Mouse (Mus musculus): ENCODE results near the gene Morf4l2. TPM values are rescaled to one million over a fixed set of nuclear protein-coding genes. Genes with fewer than 3 reads are reported as not detected.
"Not testable (repeated sequence)": the region's sequence is repeated elsewhere in the genome, so short reads cannot be mapped to it uniquely, and the experiment has no call there.

Morf4l2 gene
- polyA plus RNA-seq, 1 experiment from 2014 or later: 335 TPM

- Histone ChIP-seq H3K4me1 (replicated peaks; ENCODE audit: control insufficient read depth, insufficient read depth) (no peaks in the 10 kb centered on the region), H3K9ac (ENCODE audit: low read length) (peak overlapping the region; percentile 53), H3K27ac (replicated peaks) (peak overlapping the region; percentile 92), H3K27me3 (ENCODE audit: control insufficient read depth, insufficient read depth, low read length) (no peaks in the 10 kb centered on the region), H3K4me3 (ENCODE audit: low read depth, low read length) (peak overlapping the region; percentile 32), H3K4me2 (replicated peaks; ENCODE audit: low read depth) (peak overlapping the region; percentile 46), H3K9me3 (ENCODE audit: control insufficient read depth, low read length) (no peaks in the 10 kb centered on the region), H3K36me3 (ENCODE audit: control insufficient read depth, insufficient read depth, low read length) (0 out of 2 replicates have a peak, but pooled peaks cover 2% of the 10 kb centered on the region)
- DNase-seq (ENCODE audit: low spot score) (peak; percentile 92), ATAC-seq (ENCODE audit: low FRiP score, low TSS enrichment) (peak; percentile 83)
- 28% methylated on average over 41 of the region's 46 CpGs for WGBS
- TF ChIP-seq EP300 (optimal IDR thresholded peaks at IDR 0.05) (no peak), CTCF (IDR thresholded peaks at IDR 0.05; ENCODE audit: low read depth) (no peak)
These were observed 1.8 kb downstream of the Morf4l2 start for GRCm38 (mm10) chrX:136741651-136742201.

GRCm38 (mm10) chrX:136740791-136741650, 2.5 kb downstream of the Morf4l2 start:
- DNase-seq (ENCODE audit: low spot score) (peak; percentile 92), ATAC-seq (ENCODE audit: low FRiP score, low TSS enrichment) (peak; percentile 97)
- H3K4me1 ChIP-seq (replicated peaks; ENCODE audit: control insufficient read depth, insufficient read depth): no peaks in the 10 kb centered on the region
- no peaks in the 10 kb centered on the region for H3K9me3 ChIP-seq (ENCODE audit: control insufficient read depth, low read length)
- peak overlapping the region; percentile 56 for H3K4me3 ChIP-seq (ENCODE audit: low read depth, low read length)
- TF ChIP-seq EP300 (optimal IDR thresholded peaks at IDR 0.05): no peak
- TF ChIP-seq CTCF (IDR thresholded peaks at IDR 0.05; ENCODE audit: low read depth): no peak
- no peaks in the 10 kb centered on the region for H3K27me3 ChIP-seq (ENCODE audit: control insufficient read depth, insufficient read depth, low read length)
- peak overlapping the region; percentile 92 for H3K27ac ChIP-seq (replicated peaks)
- WGBS: 20% methylated on average over 39 of the region's 39 CpGs
- peak overlapping the region; percentile 70 for H3K9ac ChIP-seq (ENCODE audit: low read length)
- 0 out of 2 replicates have a peak, but pooled peaks cover 2% of the 10 kb centered on the region for H3K36me3 ChIP-seq (ENCODE audit: control insufficient read depth, insufficient read depth, low read length)
- peak overlapping the region; percentile 52 for H3K4me2 ChIP-seq (replicated peaks; ENCODE audit: low read depth)

GRCm38 (mm10) chrX:136740087-136740790, 3.3 kb downstream of the Morf4l2 start:
- ATAC-seq (ENCODE audit: low FRiP score, low TSS enrichment) (no peak), DNase-seq (ENCODE audit: low spot score) (peak; percentile 17)
- Histone ChIP-seq H3K36me3 (ENCODE audit: control insufficient read depth, insufficient read depth, low read length) (0 out of 2 replicates have a peak, but pooled peaks cover 2% of the 10 kb centered on the region), H3K4me2 (replicated peaks; ENCODE audit: low read depth) (peak overlapping the region; percentile 52), H3K4me1 (replicated peaks; ENCODE audit: control insufficient read depth, insufficient read depth) (no peaks in the 10 kb centered on the region), H3K4me3 (ENCODE audit: low read depth, low read length) (peak overlapping the region; percentile 56), H3K27ac (replicated peaks) (peak overlapping the region; percentile 89), H3K27me3 (ENCODE audit: control insufficient read depth, insufficient read depth, low read length) (no peaks in the 10 kb centered on the region), H3K9ac (ENCODE audit: low read length) (peak overlapping the region; percentile 70), H3K9me3 (ENCODE audit: control insufficient read depth, low read length) (no peaks in the 10 kb centered on the region)
- WGBS: 11% methylated on average over 15 of the region's 15 CpGs
- TF ChIP-seq EP300 (optimal IDR thresholded peaks at IDR 0.05): no peak
- no peak for TF ChIP-seq CTCF (IDR thresholded peaks at IDR 0.05; ENCODE audit: low read depth)

- TF ChIP-seq EP300 (optimal IDR thresholded peaks at IDR 0.05) (no peak), CTCF (IDR thresholded peaks at IDR 0.05; ENCODE audit: low read depth) (no peak)
- H3K9ac ChIP-seq (ENCODE audit: low read length): no peak overlapping the region
- no peaks in the 10 kb centered on the region for H3K4me1 ChIP-seq (replicated peaks; ENCODE audit: control insufficient read depth, insufficient read depth)
- no peaks in the 10 kb centered on the region for H3K27me3 ChIP-seq (ENCODE audit: control insufficient read depth, insufficient read depth, low read length)
- H3K27ac ChIP-seq (replicated peaks): no peak overlapping the region
- no peak overlapping the region for H3K4me3 ChIP-seq (ENCODE audit: low read depth, low read length)
- ATAC-seq (ENCODE audit: low FRiP score, low TSS enrichment) (no peak), DNase-seq (ENCODE audit: low spot score) (no peak)
- WGBS: 76% methylated on average over 4 of the region's 4 CpGs
- H3K4me2 ChIP-seq (replicated peaks; ENCODE audit: low read depth): no peak overlapping the region
- no peaks in the 10 kb centered on the region for H3K36me3 ChIP-seq (ENCODE audit: control insufficient read depth, insufficient read depth, low read length)
- H3K9me3 ChIP-seq (ENCODE audit: control insufficient read depth, low read length): no peaks in the 10 kb centered on the region
These were observed 11.5 kb downstream of the Morf4l2 start for GRCm38 (mm10) chrX:136732016-136732415.

GRCm38 (mm10) chrX:136714742-136715474, 28.6 kb downstream of the Morf4l2 start:
- not testable (repeated sequence) for DNase-seq (ENCODE audit: low spot score); H3K4me3 ChIP-seq (ENCODE audit: low read depth, low read length); H3K36me3 ChIP-seq (ENCODE audit: control insufficient read depth, insufficient read depth, low read length); H3K9ac ChIP-seq (ENCODE audit: low read length); H3K9me3 ChIP-seq (ENCODE audit: control insufficient read depth, low read length); H3K27ac ChIP-seq (replicated peaks); H3K4me2 ChIP-seq (replicated peaks; ENCODE audit: low read depth); ATAC-seq (ENCODE audit: low FRiP score, low TSS enrichment); H3K27me3 ChIP-seq (ENCODE audit: control insufficient read depth, insufficient read depth, low read length); H3K4me1 ChIP-seq (replicated peaks; ENCODE audit: control insufficient read depth, insufficient read depth)
- WGBS: 52% methylated on average over 3 of the region's 3 CpGs
